In the genomic region with DNA sequence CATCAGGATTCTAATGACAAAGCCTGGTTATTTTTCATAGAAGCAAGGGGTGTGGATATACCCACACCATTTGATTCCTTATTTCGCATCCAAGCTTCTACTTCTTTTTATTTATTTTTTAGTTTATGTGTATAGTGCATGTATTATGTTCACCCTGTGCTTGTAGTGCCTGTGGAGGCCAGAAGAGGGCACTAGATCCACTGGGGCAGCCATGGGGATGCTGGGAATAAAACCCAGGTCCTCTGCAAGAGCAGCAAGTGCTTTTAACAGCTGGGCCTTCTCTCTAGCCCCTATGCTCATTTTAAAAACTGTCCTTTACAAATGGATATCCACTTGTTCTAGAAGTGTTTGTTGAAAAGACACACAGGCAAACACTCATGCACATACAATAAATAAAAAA, we compare ENCODE assay signal across 16 mouse cellular contexts. TPM values are rescaled to one million over a fixed set of nuclear protein-coding genes. Genes with fewer than 3 reads are reported as not detected.
"Had no signal": no experiment of that assay in that cellular context is flagged by ENCODE, and none has a peak within 500 bp of the region (broad histone marks: within the 10 kb centered on the region; RNA-seq: fewer than 3 reads in every experiment).

No protein-coding gene starts in this region.

- DNase-seq: kidney, adult 8-10 months; kidney, postnatal 25 days; liver; liver, embryonic 13.5 days; liver, postnatal 0 days; right cerebral cortex, adult 18-20 months; right cerebral cortex, postnatal 25 days; thymus, adult 18-20 months; thymus, postnatal 14 days had no signal

- H3K27me3 ChIP-seq: intestine, embryonic 15.5 days; liver, embryonic 13.5 days; midbrain, embryonic 12.5 days; neural tube, embryonic 15.5 days had no signal

- H3K4me2 ChIP-seq: intestine, embryonic 15.5 days; limb, embryonic 12.5 days; liver, embryonic 13.5 days; midbrain, embryonic 12.5 days; neural tube, embryonic 15.5 days had no signal

- H3K4me1 ChIP-seq: intestine, embryonic 15.5 days; limb, embryonic 12.5 days; liver, embryonic 13.5 days; midbrain, embryonic 12.5 days; neural tube, embryonic 15.5 days had no signal

- H3K36me3 ChIP-seq: intestine, embryonic 15.5 days; limb, embryonic 12.5 days; liver, embryonic 13.5 days; midbrain, embryonic 12.5 days; neural tube, embryonic 15.5 days had no signal

- H3K4me3 ChIP-seq: intestine, embryonic 15.5 days; limb, embryonic 12.5 days; liver, embryonic 13.5 days; midbrain, embryonic 12.5 days; myocyte; neural tube, embryonic 15.5 days had no signal

- ATAC-seq: intestine, embryonic 15.5 days; liver, postnatal 0 days had no signal

- H3K27ac ChIP-seq: intestine, embryonic 15.5 days; limb, embryonic 12.5 days; liver, embryonic 13.5 days; macrophage; midbrain, embryonic 12.5 days; neural tube, embryonic 15.5 days had no signal

- H3K9me3 ChIP-seq: intestine, embryonic 15.5 days; limb, embryonic 12.5 days; liver, embryonic 13.5 days; midbrain, embryonic 12.5 days; neural tube, embryonic 15.5 days had no signal

- H3K9ac ChIP-seq: intestine, embryonic 15.5 days; limb, embryonic 12.5 days; liver, embryonic 13.5 days; liver, postnatal 0 days; midbrain, embryonic 12.5 days; neural tube, embryonic 15.5 days had no signal

RNA-seq across cellular contexts. Expression of gene Flt1, which starts 33.2 kb away (rescaled TPM):
- total RNA-seq: megakaryocyte-erythroid progenitor cell, adult 5-6 weeks had no signal
